Mouse (Mus musculus) thymus, adult 18-20 months (tissue): Measurements from ENCODE around the gene Gm4787.
"Not testable (repeated sequence)": the region's sequence is repeated elsewhere in the genome, so short reads cannot be mapped to it uniquely, and the experiment has no call there.

ENCODE experiments used
- DNase-seq, 2 experiments: peaks; one replicate each; pipeline ENCODE4 v3.0.0; 2022; ENCODE audit warnings: mixed read lengths in 2 of 2

Gene Gm4787

DNA sequence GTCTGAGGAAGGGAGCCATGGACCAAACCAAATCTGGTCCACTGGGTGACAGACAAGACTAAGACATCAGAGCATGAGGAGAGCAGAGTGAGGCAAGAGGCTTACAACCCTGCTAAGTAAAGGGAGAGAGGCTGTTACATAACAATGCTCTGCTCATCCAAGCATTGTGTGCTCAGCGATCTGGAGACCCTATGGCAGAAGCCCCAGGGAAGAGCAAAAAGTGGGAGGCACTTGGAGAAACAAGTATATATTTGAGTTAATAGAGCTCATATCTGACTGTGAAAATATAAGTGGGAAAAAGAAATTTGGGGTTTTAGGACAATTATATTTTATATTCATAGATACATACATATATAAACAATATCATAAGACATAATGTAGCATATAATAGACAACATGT is at the start of gene Gm4787:
Gm4787 (minus strand) TSS at position 101 of the 400 bp plus-strand sequence.
- not testable (repeated sequence) for DNase-seq

- DNase-seq = no peak
Observed at GRCm38 (mm10) chr12:81421846-81422245, 42.6 kb upstream of the Gm4787 start, which contains the start of gene Adam4. TSS of gene Adam4 (minus strand) at chr12:81421946.

- no peak for DNase-seq
Observed at GRCm38 (mm10) chr12:81413211-81413610, 33.9 kb upstream of the Gm4787 start.

- no peak for DNase-seq
Observed at GRCm38 (mm10) chr12:81408966-81409365, 29.7 kb upstream of the Gm4787 start.

DNA sequence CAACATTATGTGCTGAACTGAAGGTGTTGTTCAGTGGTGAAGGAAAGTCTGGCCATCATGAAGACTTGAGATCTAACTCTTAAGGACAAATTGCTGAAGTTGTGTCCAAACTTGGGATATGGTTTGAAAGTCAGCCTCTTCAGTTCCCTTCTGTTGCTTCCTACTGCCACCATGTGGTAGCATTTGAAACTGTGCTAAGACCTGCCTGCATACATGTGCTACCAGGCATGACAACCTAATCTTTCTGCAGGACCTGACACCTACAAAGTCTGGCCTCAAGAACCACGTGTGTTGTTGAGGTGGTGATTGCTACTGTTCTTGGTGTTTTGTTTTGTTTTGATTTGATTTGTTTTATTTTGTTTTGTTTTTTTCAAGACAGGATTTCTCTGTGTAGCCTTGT is 22.9 kb upstream of the Gm4787 start:
- no peak for DNase-seq

DNA sequence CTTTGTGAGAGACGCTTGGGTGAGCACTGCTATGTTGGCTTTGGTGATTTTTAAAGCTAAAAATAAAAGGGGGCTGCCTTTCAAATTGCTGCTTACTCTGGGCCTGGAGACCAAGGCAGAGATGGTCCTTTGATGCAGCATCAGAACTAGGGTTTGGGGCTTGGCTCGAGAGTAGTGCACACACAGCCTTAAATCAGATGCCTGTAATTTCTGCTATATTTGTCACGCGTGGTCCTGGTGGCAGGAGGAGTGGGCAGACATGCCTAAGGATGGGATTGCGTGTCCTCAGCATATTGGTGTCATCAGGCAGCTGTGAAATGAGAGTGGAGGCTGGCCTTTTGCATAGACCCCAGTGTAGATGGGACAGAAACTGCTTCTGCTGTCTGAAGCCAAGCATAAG is 45.4 kb downstream of the Gm4787 start:
- DNase-seq = no peak

- no peak for DNase-seq
Observed at GRCm38 (mm10) chr12:81332875-81333421, 46.3 kb downstream of the Gm4787 start, which contains the start of gene Slc8a3. TSS of gene Slc8a3 (minus strand) at chr12:81333180.

GRCm38 (mm10) chr12:81331937-81332874 is 47.1 kb downstream of the Gm4787 start:
- no peak for DNase-seq

- DNase-seq = no peak
Observed at GRCm38 (mm10) chr12:81331046-81331638, 48.1 kb downstream of the Gm4787 start.
